In genomic region chr7:144070162-144070949, GRCm38 (mm10) we compare ENCODE assay signal across 21 mouse cellular contexts.
DNase-seq lines count a peak whose midpoint lies in the region; ATAC-seq and TF ChIP-seq lines count a peak whose summit lies in the region.
"Had no signal": no experiment of that assay in that cellular context is flagged by ENCODE, and none has a peak within 500 bp of the region (broad histone marks: within the 10 kb centered on the region; RNA-seq: fewer than 3 reads in every experiment).

No protein-coding gene starts in this region.

- no peaks in the 10 kb centered on the region for H3K9me3 ChIP-seq in stomach, embryonic 16.5 days (replicated peaks; ENCODE audit: control insufficient read depth, low read length)
- no peaks in the 10 kb centered on the region for H3K9me3 ChIP-seq in stomach, postnatal 0 days (ENCODE audit: control insufficient read depth, low read length)
- no peaks in the 10 kb centered on the region for H3K9me3 ChIP-seq in intestine, embryonic 15.5 days
- H3K9me3 ChIP-seq in intestine, embryonic 16.5 days (ENCODE audit: control insufficient read depth, low read length): no peaks in the 10 kb centered on the region
- H3K9me3 ChIP-seq in intestine, postnatal 0 days (ENCODE audit: control insufficient read depth): no peaks in the 10 kb centered on the region
- H3K9me3 ChIP-seq in kidney, embryonic 14.5 days (ENCODE audit: control insufficient read depth, low read length): no peaks in the 10 kb centered on the region
- H3K9me3 ChIP-seq: G1E had no signal

- H3K4me3 ChIP-seq in stomach, embryonic 16.5 days (replicated peaks; ENCODE audit: low read length): no peak overlapping the region
- H3K4me3 ChIP-seq in stomach, postnatal 0 days (ENCODE audit: low read depth, low read length): no peak overlapping the region
- H3K4me3 ChIP-seq in intestine, embryonic 15.5 days (replicated peaks): no peak overlapping the region
- no peak overlapping the region for H3K4me3 ChIP-seq in intestine, embryonic 16.5 days (ENCODE audit: low read length)
- H3K4me3 ChIP-seq in intestine, postnatal 0 days (ENCODE audit: low read depth, low read length): no peak overlapping the region
- H3K4me3 ChIP-seq in thymus, adult 2 months (ENCODE audit: control insufficient read depth, insufficient read depth, low read length): no peak overlapping the region
- H3K4me3 ChIP-seq in kidney, embryonic 14.5 days (ENCODE audit: low read length): no peak overlapping the region

- WGBS in stomach, embryonic 16.5 days: 63% methylated on average over 7 of the region's 7 CpGs
- 70% methylated on average over 7 of the region's 7 CpGs for WGBS in stomach, postnatal 0 days
- 59% methylated on average over 7 of the region's 7 CpGs for WGBS in intestine, embryonic 15.5 days
- WGBS in intestine, embryonic 16.5 days: 57% methylated on average over 7 of the region's 7 CpGs
- 31% methylated on average over 7 of the region's 7 CpGs for WGBS in intestine, postnatal 0 days
- WGBS in thymus, adult 2 months: 83% methylated on average over 7 of the region's 7 CpGs
- WGBS in kidney, embryonic 14.5 days: 72% methylated on average over 7 of the region's 7 CpGs

- H3K27ac ChIP-seq in stomach, embryonic 16.5 days (ENCODE audit: low read length): no peak overlapping the region
- no peak overlapping the region for H3K27ac ChIP-seq in stomach, postnatal 0 days (replicated peaks)
- H3K27ac ChIP-seq in intestine, embryonic 15.5 days: peak overlapping the region; percentile 25; the same call in 1 of the 2 replicates
- H3K27ac ChIP-seq in intestine, embryonic 16.5 days (ENCODE audit: low read length): peak overlapping the region; percentile 61
- peak overlapping the region; percentile 60 for H3K27ac ChIP-seq in intestine, postnatal 0 days (ENCODE audit: low read depth, low read length)
- H3K27ac ChIP-seq in thymus, adult 2 months (ENCODE audit: control insufficient read depth, insufficient read depth, low read length): no peak overlapping the region
- H3K27ac ChIP-seq in kidney, embryonic 14.5 days (ENCODE audit: low read depth, low read length): no peak overlapping the region

- DNase-seq in stomach, postnatal 0 days (ENCODE audit: low spot score): no peak
- DNase-seq in B cell, adult 2 months: no peak
- no peak for DNase-seq in thymus, adult 2 months
- DNase-seq: adrenal gland, adult 2 months; adrenal gland, adult 8-10 months; adrenal gland, postnatal 10 days; adrenal gland, postnatal 14 days; adrenal gland, postnatal 25 days; adrenal gland, postnatal 36 days; cerebellum, adult 11 months; cerebellum, adult 11-12 months; cerebellum, adult 18-20 months had no signal

- ATAC-seq in stomach, embryonic 16.5 days (ENCODE audit: insufficient read depth, low FRiP score): 0 out of 2 replicates have a peak, but pooled peaks have one; percentile 19
- ATAC-seq in stomach, postnatal 0 days (ENCODE audit: low FRiP score, low TSS enrichment): no peak
- ATAC-seq in intestine, embryonic 15.5 days: peak; percentile 80
- ATAC-seq in intestine, embryonic 16.5 days: peak; percentile 85
- peak; percentile 72 for ATAC-seq in intestine, postnatal 0 days
- no peak for ATAC-seq in kidney, embryonic 14.5 days (ENCODE audit: low FRiP score, low TSS enrichment)
- ATAC-seq: activated CD4-positive, CD25-positive, alpha-beta regulatory T cell, adult 4 months; CD4-positive, CD25-positive, alpha-beta regulatory T cell, adult 4 months; Patski had no signal

- no peaks in the 10 kb centered on the region for H3K36me3 ChIP-seq in stomach, embryonic 16.5 days (ENCODE audit: control insufficient read depth, insufficient read depth, low read length)
- no peaks in the 10 kb centered on the region for H3K36me3 ChIP-seq in stomach, postnatal 0 days (ENCODE audit: control insufficient read depth, insufficient read depth, low read length)
- H3K36me3 ChIP-seq in intestine, embryonic 15.5 days: no peaks in the 10 kb centered on the region
- no peaks in the 10 kb centered on the region for H3K36me3 ChIP-seq in intestine, embryonic 16.5 days (ENCODE audit: control insufficient read depth, insufficient read depth, low read length)
- H3K36me3 ChIP-seq in intestine, postnatal 0 days (ENCODE audit: control insufficient read depth, insufficient read depth): peaks cover 2% of the 10 kb centered on the region; the same call in 1 of the 2 replicates
- no peaks in the 10 kb centered on the region for H3K36me3 ChIP-seq in thymus, adult 2 months (ENCODE audit: control insufficient read depth, insufficient read depth, low read length)
- no peaks in the 10 kb centered on the region for H3K36me3 ChIP-seq in kidney, embryonic 14.5 days (ENCODE audit: control insufficient read depth, insufficient read depth, low read length)
- H3K36me3 ChIP-seq: G1E had no signal

- no peak for TF ChIP-seq CTCF in stomach, postnatal 0 days (IDR thresholded peaks at IDR 0.05; ENCODE audit: low read depth)
- peak; percentile 27 for TF ChIP-seq CTCF in intestine, postnatal 0 days (IDR thresholded peaks at IDR 0.05; ENCODE audit: low read depth)
- TF ChIP-seq CTCF in thymus, adult 2 months (IDR thresholded peaks at IDR 0.05; ENCODE audit: borderline replicate concordance, control insufficient read depth, extremely low read depth, insufficient read depth, low read length, poor library complexity): no peak

- no peak for TF ChIP-seq POLR2A in thymus, adult 2 months (IDR thresholded peaks at IDR 0.05; ENCODE audit: control insufficient read depth, extremely low read depth, insufficient read depth, low read length, poor library complexity)

- H3K27me3 ChIP-seq in stomach, embryonic 16.5 days (ENCODE audit: control insufficient read depth, insufficient read depth, low read length): no peaks in the 10 kb centered on the region
- no peaks in the 10 kb centered on the region for H3K27me3 ChIP-seq in stomach, postnatal 0 days (ENCODE audit: control insufficient read depth, insufficient read depth, low read length)
- no peaks in the 10 kb centered on the region for H3K27me3 ChIP-seq in intestine, embryonic 15.5 days (replicated peaks)
- no peaks in the 10 kb centered on the region for H3K27me3 ChIP-seq in intestine, embryonic 16.5 days (replicated peaks; ENCODE audit: control insufficient read depth, insufficient read depth, low read length)
- no peaks in the 10 kb centered on the region for H3K27me3 ChIP-seq in intestine, postnatal 0 days (replicated peaks; ENCODE audit: control insufficient read depth, insufficient read depth, low read length)
- no peaks in the 10 kb centered on the region for H3K27me3 ChIP-seq in thymus, adult 2 months (ENCODE audit: control insufficient read depth, insufficient read depth, low read length)
- H3K27me3 ChIP-seq in kidney, embryonic 14.5 days (ENCODE audit: control insufficient read depth, insufficient read depth, low read length): no peaks in the 10 kb centered on the region
- H3K27me3 ChIP-seq: Patski had no signal

- H3K9ac ChIP-seq in stomach, embryonic 16.5 days (ENCODE audit: low read length): no peak overlapping the region
- no peak overlapping the region for H3K9ac ChIP-seq in stomach, postnatal 0 days (ENCODE audit: low read length)
- no peak overlapping the region for H3K9ac ChIP-seq in intestine, embryonic 15.5 days
- no peak overlapping the region for H3K9ac ChIP-seq in intestine, embryonic 16.5 days (ENCODE audit: low read depth, low read length)
- H3K9ac ChIP-seq in intestine, postnatal 0 days (ENCODE audit: low read depth, low read length): no peak overlapping the region
- no peak overlapping the region for H3K9ac ChIP-seq in kidney, embryonic 14.5 days (ENCODE audit: low read depth, low read length)

- TF ChIP-seq EP300 in stomach, postnatal 0 days (optimal IDR thresholded peaks at IDR 0.05): no peak

- H3K4me1 ChIP-seq in stomach, embryonic 16.5 days (ENCODE audit: control insufficient read depth, insufficient read depth, low read length): no peaks in the 10 kb centered on the region
- H3K4me1 ChIP-seq in stomach, postnatal 0 days (replicated peaks; ENCODE audit: control insufficient read depth, insufficient read depth): no peaks in the 10 kb centered on the region
- 0 out of 2 replicates have a peak, but pooled peaks cover 3% of the 10 kb centered on the region for H3K4me1 ChIP-seq in intestine, embryonic 15.5 days (replicated peaks)
- peaks cover 3% of the 10 kb centered on the region; the same call in 1 of the 2 replicates for H3K4me1 ChIP-seq in intestine, embryonic 16.5 days (ENCODE audit: control insufficient read depth, insufficient read depth, low read length)
- H3K4me1 ChIP-seq in intestine, postnatal 0 days (replicated peaks; ENCODE audit: control insufficient read depth, insufficient read depth, low read length): no peaks in the 10 kb centered on the region; the same call in 1 of the 2 replicates
- no peaks in the 10 kb centered on the region for H3K4me1 ChIP-seq in thymus, adult 2 months (replicated peaks; ENCODE audit: control insufficient read depth, insufficient read depth, low read length)
- H3K4me1 ChIP-seq in kidney, embryonic 14.5 days (ENCODE audit: control insufficient read depth, insufficient read depth, low read length): no peaks in the 10 kb centered on the region

- no peak overlapping the region for H3K4me2 ChIP-seq in stomach, embryonic 16.5 days (ENCODE audit: low read depth, low read length)
- H3K4me2 ChIP-seq in stomach, postnatal 0 days (replicated peaks; ENCODE audit: low read depth): no peak overlapping the region
- H3K4me2 ChIP-seq in intestine, embryonic 15.5 days (replicated peaks): no peak overlapping the region
- no peak overlapping the region for H3K4me2 ChIP-seq in intestine, embryonic 16.5 days (ENCODE audit: low read depth, low read length)
- no peak overlapping the region for H3K4me2 ChIP-seq in intestine, postnatal 0 days (replicated peaks; ENCODE audit: low read depth)
- no peak overlapping the region for H3K4me2 ChIP-seq in kidney, embryonic 14.5 days (replicated peaks; ENCODE audit: low read depth, low read length)

Comparison
In these comparisons a context has a peak if more than half of its experiments do, and no peak if none do; other contexts are left out.
1. ATAC-seq: peak in stomach, embryonic 16.5 days (single experiment), intestine, embryonic 15.5 days (single experiment), intestine, embryonic 16.5 days (single experiment) and intestine, postnatal 0 days (single experiment); none in stomach, postnatal 0 days (single experiment) and kidney, embryonic 14.5 days (single experiment).
2. H3K27ac ChIP-seq: peak in intestine, embryonic 15.5 days (single experiment), intestine, embryonic 16.5 days (single experiment) and intestine, postnatal 0 days (single experiment); none in stomach, embryonic 16.5 days (single experiment), stomach, postnatal 0 days (single experiment), thymus, adult 2 months (single experiment) and kidney, embryonic 14.5 days (single experiment).